Mouse (Mus musculus) B cell, adult (primary cell): ENCODE results near the gene Olfr883. TPM values are rescaled to one million over a fixed set of nuclear protein-coding genes. Genes with fewer than 3 reads are reported as not detected.

ENCODE experiments used
- total RNA-seq: library from RNA; stranded (reverse); gene quantifications from 4 replicates; pipeline ENCODE4 v1.2.4, GENCODE M21; 2023; ENCODE audit not compliant: inconsistent age

The Olfr883 gene
- total RNA-seq = not detected in 4 replicates

DNA sequence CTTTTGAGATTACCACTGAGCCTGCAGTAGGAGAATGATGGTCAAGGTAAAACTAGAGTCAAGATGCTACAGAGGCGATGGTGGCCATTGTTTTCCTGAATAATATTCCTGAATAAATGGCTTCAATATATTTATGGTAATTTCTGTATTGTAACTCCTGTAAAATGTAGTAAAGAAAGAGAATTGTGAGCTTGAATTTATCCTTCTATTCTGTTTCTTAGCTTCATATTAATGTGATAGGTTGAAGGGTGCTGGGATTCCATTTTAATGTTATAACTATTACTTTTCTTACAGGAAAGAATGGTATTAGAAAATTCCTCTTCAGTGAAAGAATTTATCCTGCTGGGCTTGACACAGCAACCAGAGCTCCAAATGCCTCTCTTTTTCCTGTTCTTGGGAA is at the start of gene Olfr883:
Olfr883 (plus strand) TSS at position 301 of the 400 bp plus-strand sequence.

DNA sequence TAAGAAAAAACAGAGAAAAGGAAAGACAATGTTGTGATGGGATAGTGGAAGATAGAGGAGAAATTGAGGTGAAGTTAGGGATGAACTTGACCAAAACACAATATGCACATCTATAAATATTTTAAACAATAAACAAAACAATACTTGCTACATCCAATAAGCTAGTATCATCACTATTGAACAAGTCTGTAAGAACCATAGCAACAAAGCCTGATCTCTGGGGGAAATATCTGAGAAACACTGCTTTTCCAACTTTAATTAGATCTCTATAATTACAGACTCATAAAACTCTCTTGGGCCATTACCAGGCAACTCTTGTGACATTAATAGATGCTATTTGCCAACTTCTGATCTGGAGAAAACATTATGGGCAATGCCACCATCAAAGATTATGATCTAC is 34.1 kb upstream of the Olfr883 start, which contains the start of gene Olfr881:
Olfr881 (plus strand) TSS at position 301 of the 400 bp plus-strand sequence.

DNA sequence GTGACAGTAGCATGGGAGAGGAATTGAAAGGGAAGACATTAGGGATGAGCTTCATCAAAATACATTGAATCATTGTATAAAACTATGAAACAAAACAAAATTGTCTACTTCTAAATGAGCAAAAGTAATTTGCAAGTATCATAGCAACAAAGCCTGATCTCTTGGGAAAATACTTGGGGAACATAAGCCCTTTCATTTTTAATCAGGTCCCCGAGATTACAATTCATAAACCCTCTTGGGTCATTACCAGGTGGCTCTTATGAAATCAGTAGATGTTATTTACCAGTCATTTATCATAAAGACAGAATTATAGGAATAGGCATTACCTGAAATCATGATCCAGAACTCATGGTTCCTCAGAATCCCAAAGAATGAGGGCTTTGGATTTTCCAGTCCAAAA is 20.6 kb downstream of the Olfr883 start, which contains the start of gene Olfr884:
Olfr884 (plus strand) TSS at position 301 of the 400 bp plus-strand sequence.

DNA sequence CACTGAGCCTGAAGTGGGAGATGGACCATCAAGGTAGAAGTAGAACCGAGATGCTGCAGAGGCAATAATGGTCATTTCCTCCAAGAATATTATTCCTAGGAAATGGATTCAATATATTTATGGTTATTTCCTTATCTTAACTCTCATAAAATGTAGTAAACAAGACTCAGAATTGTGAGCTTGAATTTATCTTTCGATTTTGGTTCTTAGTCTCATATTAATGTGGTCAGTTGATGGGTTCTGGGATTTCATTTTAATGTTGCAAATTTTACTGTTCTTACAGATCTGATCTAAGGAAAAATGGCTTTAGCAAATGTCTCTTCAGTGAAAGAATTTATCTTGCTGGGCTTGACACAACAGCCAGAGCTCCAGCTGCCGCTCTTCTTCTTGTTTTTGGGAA is 35.4 kb downstream of the Olfr883 start, which contains the start of gene Olfr885:
Olfr885 (plus strand) TSS at position 301 of the 400 bp plus-strand sequence.

Other genes with a start within 250 kb of the Olfr883 start
- gene Olfr876, start 222.8 kb upstream of the Olfr883 start, total RNA-seq = not detected in 4 replicates
- gene Olfr877, start 171.5 kb upstream of the Olfr883 start, total RNA-seq = not detected in 4 replicates
- gene Olfr145, start 129.1 kb upstream of the Olfr883 start, total RNA-seq = not detected in 4 replicates
- gene Olfr878, start 108.0 kb upstream of the Olfr883 start, total RNA-seq = not detected in 4 replicates
- gene Olfr881, start 34.0 kb upstream of the Olfr883 start, total RNA-seq = not detected in 4 replicates
- not detected in 4 replicates for gene Olfr884, start 20.7 kb downstream of the Olfr883 start, total RNA-seq
- not detected in 4 replicates for gene Olfr885, start 35.5 kb downstream of the Olfr883 start, total RNA-seq
- not detected in 4 replicates for gene Olfr887, start 58.3 kb downstream of the Olfr883 start, total RNA-seq
- not detected in 4 replicates for gene Olfr888, start 82.3 kb downstream of the Olfr883 start, total RNA-seq
- not detected in 4 replicates for gene Olfr889, start 89.4 kb downstream of the Olfr883 start, total RNA-seq
- gene Olfr890, start 116.7 kb downstream of the Olfr883 start, total RNA-seq = not detected in 4 replicates
- gene Olfr891, start 155.0 kb downstream of the Olfr883 start, total RNA-seq = not detected in 4 replicates
- not detected in 4 replicates for gene Olfr893, start 182.6 kb downstream of the Olfr883 start, total RNA-seq
- gene Olfr894, start 192.2 kb downstream of the Olfr883 start, total RNA-seq = not detected in 4 replicates
- gene Olfr143, start 227.0 kb downstream of the Olfr883 start, total RNA-seq = not detected in 4 replicates
- not detected in 4 replicates for gene Olfr895, start 242.0 kb downstream of the Olfr883 start, total RNA-seq